Mouse (Mus musculus): ENCODE results near the gene Dut. TPM values are rescaled to one million over a fixed set of nuclear protein-coding genes. Genes with fewer than 3 reads are reported as not detected.

Gene Dut
- 93.9 and 94.2 TPM in 2 replicates for polyA plus RNA-seq (2011; ENCODE audit: insufficient read depth, insufficient read length, low replicate concordance, missing spikeins)

- WGBS = under 1% methylated on average over 93 of the region's 96 CpGs
- H3K4me3 ChIP-seq (replicated peaks; ENCODE audit: control insufficient read depth, low read depth, low read length) = peak within 1 kb of the TSS; percentile 80
- peak; percentile 38; the same call in 1 of the 2 replicates for TF ChIP-seq CTCF (IDR thresholded peaks at IDR 0.05; ENCODE audit: control insufficient read depth, insufficient read depth, low read length)
- TF ChIP-seq POLR2A (IDR thresholded peaks at IDR 0.05; ENCODE audit: borderline replicate concordance, control insufficient read depth, low read depth, low read length) = peak; percentile 85
- peak within 1 kb of the TSS; percentile 79 for H3K27ac ChIP-seq (ENCODE audit: control insufficient read depth, insufficient read depth, low read depth, low read length, poor library complexity)
- peaks cover 2% of the 10 kb centered on the region; the same call in 1 of the 2 replicates for H3K4me1 ChIP-seq (ENCODE audit: control insufficient read depth, insufficient read depth, low read length)
Observed at GRCm38 (mm10) chr2:125247108-125247961, at the start of gene Dut. TSS of gene Dut (plus strand) at chr2:125247190.

- TF ChIP-seq POLR2A (IDR thresholded peaks at IDR 0.05; ENCODE audit: borderline replicate concordance, control insufficient read depth, low read depth, low read length) = no peak
- Histone ChIP-seq H3K27ac (ENCODE audit: control insufficient read depth, insufficient read depth, low read depth, low read length, poor library complexity) (no peak overlapping the region), H3K4me1 (ENCODE audit: control insufficient read depth, insufficient read depth, low read length) (no peaks in the 10 kb centered on the region), H3K4me3 (replicated peaks; ENCODE audit: control insufficient read depth, low read depth, low read length) (no peak overlapping the region)
- 76% methylated on average over 14 of the region's 14 CpGs for WGBS
Observed at GRCm38 (mm10) chr2:125208894-125209596, 37.9 kb upstream of the Dut start.

- no peaks in the 10 kb centered on the region for H3K4me1 ChIP-seq (ENCODE audit: control insufficient read depth, insufficient read depth, low read length)
- no peak overlapping the region for H3K4me3 ChIP-seq (replicated peaks; ENCODE audit: control insufficient read depth, low read depth, low read length)
- no peak overlapping the region for H3K27ac ChIP-seq (ENCODE audit: control insufficient read depth, insufficient read depth, low read depth, low read length, poor library complexity)
- WGBS = 61% methylated on average over 10 of the region's 10 CpGs
- no peak for TF ChIP-seq POLR2A (IDR thresholded peaks at IDR 0.05; ENCODE audit: borderline replicate concordance, control insufficient read depth, low read depth, low read length)
- no peak for TF ChIP-seq CTCF (IDR thresholded peaks at IDR 0.05; ENCODE audit: control insufficient read depth, insufficient read depth, low read length)
Observed at GRCm38 (mm10) chr2:125211831-125212510, 35.0 kb upstream of the Dut start.

GRCm38 (mm10) chr2:125214592-125214991 lies 32.4 kb upstream of the Dut start:
- WGBS = 9% methylated on average over 3 of the region's 3 CpGs
- TF ChIP-seq CTCF (IDR thresholded peaks at IDR 0.05; ENCODE audit: control insufficient read depth, insufficient read depth, low read length) = peak; percentile 46
- TF ChIP-seq POLR2A (IDR thresholded peaks at IDR 0.05; ENCODE audit: borderline replicate concordance, control insufficient read depth, low read depth, low read length) = no peak
- H3K4me3 ChIP-seq (replicated peaks; ENCODE audit: control insufficient read depth, low read depth, low read length) = no peak overlapping the region
- no peaks in the 10 kb centered on the region for H3K4me1 ChIP-seq (ENCODE audit: control insufficient read depth, insufficient read depth, low read length)
- no peak overlapping the region for H3K27ac ChIP-seq (ENCODE audit: control insufficient read depth, insufficient read depth, low read depth, low read length, poor library complexity)

- no peaks in the 10 kb centered on the region for H3K4me1 ChIP-seq (ENCODE audit: control insufficient read depth, insufficient read depth, low read length)
- 25% methylated on average over 6 of the region's 6 CpGs for WGBS
- H3K27ac ChIP-seq (ENCODE audit: control insufficient read depth, insufficient read depth, low read depth, low read length, poor library complexity) = no peak overlapping the region
- no peak overlapping the region for H3K4me3 ChIP-seq (replicated peaks; ENCODE audit: control insufficient read depth, low read depth, low read length)
- TF ChIP-seq CTCF (IDR thresholded peaks at IDR 0.05; ENCODE audit: control insufficient read depth, insufficient read depth, low read length) = no peak
- no peak for TF ChIP-seq POLR2A (IDR thresholded peaks at IDR 0.05; ENCODE audit: borderline replicate concordance, control insufficient read depth, low read depth, low read length)
Observed at GRCm38 (mm10) chr2:125217286-125217685, 29.7 kb upstream of the Dut start.

- Histone ChIP-seq H3K4me3 (replicated peaks; ENCODE audit: control insufficient read depth, low read depth, low read length) (no peak overlapping the region), H3K4me1 (ENCODE audit: control insufficient read depth, insufficient read depth, low read length) (no peaks in the 10 kb centered on the region), H3K27ac (ENCODE audit: control insufficient read depth, insufficient read depth, low read depth, low read length, poor library complexity) (no peak overlapping the region)
- TF ChIP-seq CTCF (IDR thresholded peaks at IDR 0.05; ENCODE audit: control insufficient read depth, insufficient read depth, low read length) = no peak
- TF ChIP-seq POLR2A (IDR thresholded peaks at IDR 0.05; ENCODE audit: borderline replicate concordance, control insufficient read depth, low read depth, low read length) = no peak
- 76% methylated on average over 1 of the region's 1 CpGs for WGBS
Observed at GRCm38 (mm10) chr2:125218566-125218965, 28.4 kb upstream of the Dut start.

- 75% methylated on average over 3 of the region's 3 CpGs for WGBS
- Histone ChIP-seq H3K4me3 (replicated peaks; ENCODE audit: control insufficient read depth, low read depth, low read length) (no peak overlapping the region), H3K4me1 (ENCODE audit: control insufficient read depth, insufficient read depth, low read length) (no peaks in the 10 kb centered on the region), H3K27ac (ENCODE audit: control insufficient read depth, insufficient read depth, low read depth, low read length, poor library complexity) (no peak overlapping the region)
- TF ChIP-seq CTCF (IDR thresholded peaks at IDR 0.05; ENCODE audit: control insufficient read depth, insufficient read depth, low read length) (no peak), POLR2A (IDR thresholded peaks at IDR 0.05; ENCODE audit: borderline replicate concordance, control insufficient read depth, low read depth, low read length) (no peak)
Observed at GRCm38 (mm10) chr2:125219268-125219667, 27.7 kb upstream of the Dut start.

- 67% methylated on average over 1 of the region's 1 CpGs for WGBS
- H3K27ac ChIP-seq (ENCODE audit: control insufficient read depth, insufficient read depth, low read depth, low read length, poor library complexity) = no peak overlapping the region
- H3K4me1 ChIP-seq (ENCODE audit: control insufficient read depth, insufficient read depth, low read length) = no peaks in the 10 kb centered on the region
- no peak overlapping the region for H3K4me3 ChIP-seq (replicated peaks; ENCODE audit: control insufficient read depth, low read depth, low read length)
- TF ChIP-seq POLR2A (IDR thresholded peaks at IDR 0.05; ENCODE audit: borderline replicate concordance, control insufficient read depth, low read depth, low read length) = no peak
- TF ChIP-seq CTCF (IDR thresholded peaks at IDR 0.05; ENCODE audit: control insufficient read depth, insufficient read depth, low read length) = no peak
Observed at GRCm38 (mm10) chr2:125221673-125222072, 25.3 kb upstream of the Dut start.
